Mouse (Mus musculus): ENCODE measurements around the gene Meltf.

DNA sequence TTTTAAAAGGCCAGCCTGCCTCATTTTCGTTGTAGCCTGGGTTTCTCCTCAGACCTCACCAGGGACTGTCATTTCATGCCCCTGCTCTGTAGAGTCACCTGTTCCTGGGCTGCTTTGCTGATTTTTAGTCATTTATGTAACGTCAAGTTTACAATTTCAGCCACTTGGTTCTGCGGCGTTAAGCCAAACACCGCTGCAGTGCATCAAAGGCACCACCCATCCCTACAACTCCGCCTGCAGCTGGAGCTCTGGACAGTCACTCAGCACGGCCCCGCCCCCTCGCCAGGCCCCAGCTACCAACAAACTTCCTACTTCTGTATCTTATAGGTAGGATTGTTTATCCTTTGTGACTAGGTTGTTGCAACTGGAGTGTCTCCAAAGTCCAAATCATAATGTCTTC lies 28.3 kb downstream of the Meltf start:
- no peak for TF ChIP-seq POLR2A (IDR thresholded peaks at IDR 0.05; ENCODE audit: control insufficient read depth, low read depth, low read length)
- TF ChIP-seq CTCF (IDR thresholded peaks at IDR 0.05; ENCODE audit: control insufficient read depth, insufficient read depth, insufficient replicate concordance, low read depth, low read length): no peak

All from testis, adult 2 months (tissue).